Mouse (Mus musculus) liver, embryonic 14.5 days (tissue): ENCODE measurements around the gene Wfdc3. TPM values are rescaled to one million over a fixed set of nuclear protein-coding genes. Genes with fewer than 3 reads are reported as not detected.

Experiments
- ATAC-seq: fragments of 200-750 bp; cut with Nextera tagmentation; 2 replicates; pipeline ENCODE4 v1.8.0; 2017; ENCODE audit warnings: moderate number of reproducible peaks, mild to moderate bottlenecking, moderate library complexity; ENCODE audit not compliant: insufficient read depth
- DNase-seq, 3 experiments: peaks; one replicate each; pipeline ENCODE4 v3.0.0-alpha.2; 2012 to 2013; ENCODE audit warnings: low read depth in 3 of 3, low spot score in 3 of 3
- H3K27ac ChIP-seq: fragments of 300-500 bp; sonication (generic); 2 replicates; pipeline ENCODE4 v1.5.1; 2014; ENCODE audit warnings: moderate library complexity, mild to moderate bottlenecking, control low read depth, inconsistent platforms
- H3K27me3 ChIP-seq: fragments of 300-500 bp; sonication (generic); 2 replicates; pipeline ENCODE4 v1.6.1; 2014; ENCODE audit warnings: mild to moderate bottlenecking, low read length, moderate library complexity; ENCODE audit not compliant: control insufficient read depth, insufficient read depth
- H3K36me3 ChIP-seq: fragments of 300-500 bp; sonication (generic); replicated peaks from 2 replicates; pipeline ENCODE4 v1.6.1; 2014; ENCODE audit warnings: low read depth; ENCODE audit not compliant: control insufficient read depth, insufficient read depth
- H3K4me1 ChIP-seq, 2 experiments: fragments of 200-500 bp in 1 of 2; fragments of 300-500 bp in 1 of 2; sonication (generic) in 1 of 2; replicated peaks; 2 replicates each; pipeline ENCODE4 v1.6.1; 2012 to 2014; ENCODE audit warnings: antibody characterized with exemption in 1 of 2, inconsistent platforms in 1 of 2, low read length in 1 of 2; ENCODE audit not compliant: control insufficient read depth in 2 of 2, insufficient read depth in 2 of 2
- H3K4me2 ChIP-seq: fragments of 300-500 bp; sonication (generic); 2 replicates; pipeline ENCODE4 v1.6.1; 2014; ENCODE audit warnings: low read depth, mild to moderate bottlenecking, control low read depth, moderate library complexity
- H3K4me3 ChIP-seq, 2 experiments: fragments of 200-500 bp in 1 of 2; fragments of 300-500 bp in 1 of 2; sonication (generic) in 1 of 2; 2 replicates each; pipeline ENCODE4 v1.5.1; 2012 to 2014; ENCODE audit warnings: low read depth in 2 of 2, low read length in 2 of 2, mild to moderate bottlenecking in 2 of 2, control low read depth in 1 of 2, inconsistent platforms in 1 of 2, moderate library complexity in 1 of 2; ENCODE audit not compliant: insufficient read depth in 1 of 2
- H3K9ac ChIP-seq: fragments of 300-500 bp; sonication (generic); replicated peaks from 2 replicates; pipeline ENCODE4 v1.6.1; 2014; ENCODE audit warnings: mild to moderate bottlenecking, control low read depth, moderate library complexity
- H3K9me3 ChIP-seq: fragments of 300-500 bp; sonication (generic); 2 replicates; pipeline ENCODE4 v1.6.1; 2016; ENCODE audit warnings: low read length, mixed read lengths; ENCODE audit not compliant: control insufficient read depth
- CTCF ChIP-seq: IDR thresholded peaks from 2 replicates; pipeline ENCODE4 v1.5.1; 2016; ENCODE audit warnings: antibody characterized with exemption, low read depth, control low read depth
- EP300 ChIP-seq: IDR thresholded peaks from 2 replicates; pipeline ENCODE4 v1.6.1; 2016; ENCODE audit warnings: antibody characterized with exemption, low read depth
- WGBS: fragments of 180-500 bp; shearing (Covaris S2); extraction: QIAGEN DNeasy Blood & Tissue Kit; methylation state at CpG from one replicate; pipeline ENCODE4 v1.1.7; 2014; ENCODE audit not compliant: insufficient replicate concordance; 5-methylcytosine and 5-hydroxymethylcytosine counted together
- polyA plus RNA-seq, 2 experiments: library from polyadenylated mRNA; depleted of rRNA in 1 of 2; stranded (reverse) in 1 of 2; unstranded in 1 of 2; fragments of >200 nt; fragmentation: Nextera tagmentation in 1 of 2; extraction: Ambion mirVana in 1 of 2; gene quantifications; 2 replicates each; pipeline versions ENCODE4 v1.2.1 to v1.2.3; 2012 to 2014

Wfdc3 gene
- polyA plus RNA-seq, 2 experiments = 1.9 to 2.1 TPM

DNA sequence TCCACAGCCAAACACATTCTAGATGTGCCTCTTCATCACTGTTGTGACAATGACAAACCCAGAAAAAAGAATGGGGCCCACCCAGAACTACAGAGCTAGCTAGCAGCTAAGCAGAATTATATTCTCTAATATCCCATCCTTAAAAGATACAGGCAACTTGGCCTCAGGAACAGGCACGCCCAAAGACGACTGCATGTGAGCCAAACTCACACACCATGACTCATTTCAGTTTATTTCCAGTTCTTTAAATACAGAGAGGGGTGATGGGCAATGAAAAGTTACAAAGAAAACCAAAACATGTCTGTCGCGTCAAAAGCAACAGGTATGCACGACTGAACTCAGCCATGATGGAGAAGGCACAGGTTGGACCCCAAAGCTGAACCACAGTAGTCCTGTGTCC, 10.3 kb downstream of the Wfdc3 start:
- no peak overlapping the region for H3K27ac ChIP-seq
- H3K9me3 ChIP-seq = no peaks in the 10 kb centered on the region
- H3K36me3 ChIP-seq = no peaks in the 10 kb centered on the region
- H3K9ac ChIP-seq = no peak overlapping the region
- no peaks in the 10 kb centered on the region; the same call in 1 of the 2 replicates for H3K27me3 ChIP-seq
- TF ChIP-seq CTCF (no peak), EP300 (no peak)
- no peak for ATAC-seq
- no peak overlapping the region for H3K4me3 ChIP-seq
- no peak overlapping the region for H3K4me2 ChIP-seq
- WGBS = 73% methylated on average over 5 of the region's 5 CpGs
- DNase-seq = no peak
- 0 out of 4 replicates have a peak, but pooled peaks cover 0 to 3% of the 10 kb centered on the region in 2 experiments for H3K4me1 ChIP-seq

GRCm38 (mm10) chr2:164734839-164735238, 10.9 kb downstream of the Wfdc3 start:
- ATAC-seq (no peak), DNase-seq (no peak)
- H3K27ac ChIP-seq = no peak overlapping the region
- WGBS = 59% methylated on average over 5 of the region's 5 CpGs
- H3K36me3 ChIP-seq = no peaks in the 10 kb centered on the region
- TF ChIP-seq EP300 (no peak), CTCF (no peak)
- no peaks in the 10 kb centered on the region; the same call in 1 of the 2 replicates for H3K27me3 ChIP-seq
- H3K4me1 ChIP-seq = 0 out of 4 replicates have a peak, but pooled peaks cover 0 to 3% of the 10 kb centered on the region in 2 experiments
- no peak overlapping the region for H3K4me3 ChIP-seq
- no peaks in the 10 kb centered on the region for H3K9me3 ChIP-seq
- no peak overlapping the region for H3K4me2 ChIP-seq
- no peak overlapping the region for H3K9ac ChIP-seq

DNA sequence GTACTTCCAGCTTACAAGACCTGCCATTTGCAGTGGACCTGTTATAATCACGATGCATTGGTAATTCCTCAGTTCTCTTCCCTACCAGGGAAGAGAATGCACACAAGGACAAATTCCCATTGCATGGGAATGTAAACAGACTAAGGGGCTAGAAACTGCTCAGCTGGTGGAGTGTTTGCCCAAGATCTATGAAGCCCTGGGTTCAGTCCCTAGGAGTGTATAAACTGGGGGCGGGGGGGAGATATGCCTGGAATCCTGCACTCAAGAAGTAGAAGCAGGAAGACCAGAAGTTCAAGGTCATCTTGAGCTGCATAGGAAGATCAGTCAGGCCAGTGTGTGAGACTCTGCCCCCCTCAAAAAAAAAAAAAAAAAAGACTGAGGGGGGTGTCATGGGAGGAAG, 12.5 kb downstream of the Wfdc3 start:
- Histone ChIP-seq H3K9ac (no peak overlapping the region), H3K9me3 (no peaks in the 10 kb centered on the region), H3K4me2 (no peak overlapping the region), H3K36me3 (no peaks in the 10 kb centered on the region), H3K27me3 (no peaks in the 10 kb centered on the region; the same call in 1 of the 2 replicates), H3K27ac (no peak overlapping the region), H3K4me1 (0 out of 4 replicates have a peak, but pooled peaks cover 0 to 3% of the 10 kb centered on the region in 2 experiments), H3K4me3 (no peak overlapping the region)
- TF ChIP-seq CTCF (no peak), EP300 (no peak)
- no peak for ATAC-seq
- DNase-seq = no peak
- WGBS = 66% methylated on average over 2 of the region's 2 CpGs

DNA sequence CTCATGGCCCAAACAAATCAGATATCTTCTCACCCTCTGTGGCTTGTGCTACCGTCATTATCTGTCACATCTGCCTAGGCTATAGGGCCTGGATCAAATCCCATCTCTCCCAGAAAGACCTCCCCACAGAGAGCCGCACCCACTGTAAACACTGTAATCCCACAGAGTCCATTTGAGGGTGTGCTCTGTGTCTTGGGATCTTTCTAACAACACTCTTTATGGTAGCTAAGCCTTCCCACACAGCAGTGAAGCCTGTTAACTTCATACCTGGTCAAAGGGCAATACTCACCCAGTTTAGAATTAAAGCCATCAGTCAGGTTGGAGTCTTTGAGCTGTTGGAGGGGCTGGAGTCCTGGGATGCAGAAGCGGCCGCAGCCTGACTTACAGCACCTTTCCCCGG, 14.0 kb downstream of the Wfdc3 start:
- no peaks in the 10 kb centered on the region; the same call in 1 of the 2 replicates for H3K27me3 ChIP-seq
- no peak overlapping the region for H3K4me3 ChIP-seq
- DNase-seq (no peak), ATAC-seq (no peak)
- WGBS = 66% methylated on average over 5 of the region's 5 CpGs
- H3K4me2 ChIP-seq = no peak overlapping the region
- H3K27ac ChIP-seq = no peak overlapping the region
- 0 out of 4 replicates have a peak, but pooled peaks cover 0 to 3% of the 10 kb centered on the region in 2 experiments for H3K4me1 ChIP-seq
- H3K9me3 ChIP-seq = no peaks in the 10 kb centered on the region
- no peaks in the 10 kb centered on the region for H3K36me3 ChIP-seq
- no peak overlapping the region for H3K9ac ChIP-seq
- TF ChIP-seq EP300 = no peak
- no peak for TF ChIP-seq CTCF

- DNase-seq (peak in 2 of 3 experiments; percentile 35 to 47), ATAC-seq (peak; percentile 58; the same call in 1 of the 2 replicates)
- Histone ChIP-seq H3K27me3 (no peaks in the 10 kb centered on the region), H3K36me3 (no peaks in the 10 kb centered on the region), H3K4me1 (no peaks in the 10 kb centered on the region), H3K9me3 (no peaks in the 10 kb centered on the region), H3K4me3 (no peak overlapping the region), H3K4me2 (no peak overlapping the region), H3K27ac (no peak overlapping the region), H3K9ac (no peak overlapping the region)
- 15% methylated on average over 6 of the region's 6 CpGs for WGBS
- TF ChIP-seq EP300 (no peak), CTCF (peak; percentile 86)
Observed at GRCm38 (mm10) chr2:164725895-164726619, 19.7 kb downstream of the Wfdc3 start.
